Mouse (Mus musculus): Measurements from ENCODE around the gene Rspry1.

GRCm38 (mm10) chr8:94624885-94625284, 23.1 kb downstream of the Rspry1 start:
- TF ChIP-seq EP300 (IDR thresholded peaks at IDR 0.05; ENCODE audit: low read depth) (no peak), CTCF (IDR thresholded peaks at IDR 0.05; ENCODE audit: low read depth) (no peak)
